Mouse (Mus musculus) thymus, postnatal 10 days (tissue): ENCODE measurements around the gene Foxo3.

Source experiments
- DNase-seq, 2 experiments: peaks; one replicate each; pipeline ENCODE4 v3.0.0; 2021; ENCODE audit warnings: low spot score in 2 of 2

The Foxo3 gene

DNA sequence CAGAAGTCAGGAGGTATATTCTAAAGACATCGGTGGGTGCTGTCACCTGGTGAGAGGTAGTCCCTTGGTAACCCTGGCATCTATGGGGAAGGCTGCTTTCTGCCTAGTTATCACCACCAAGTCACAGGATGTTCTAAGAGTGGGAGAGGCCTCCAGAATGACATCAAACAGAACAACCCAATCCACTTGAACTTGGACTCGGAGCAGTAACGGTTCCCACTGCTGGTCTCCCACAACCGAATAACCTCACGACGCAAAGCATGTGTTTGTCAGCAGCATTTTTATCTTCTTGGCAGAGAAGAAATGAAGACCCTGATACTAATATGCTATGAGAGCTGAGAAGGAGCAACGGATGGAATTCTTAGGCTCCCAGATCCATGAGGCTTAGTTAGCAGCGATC, 87.5 kb downstream of the Foxo3 start:
- no peak for DNase-seq

DNA sequence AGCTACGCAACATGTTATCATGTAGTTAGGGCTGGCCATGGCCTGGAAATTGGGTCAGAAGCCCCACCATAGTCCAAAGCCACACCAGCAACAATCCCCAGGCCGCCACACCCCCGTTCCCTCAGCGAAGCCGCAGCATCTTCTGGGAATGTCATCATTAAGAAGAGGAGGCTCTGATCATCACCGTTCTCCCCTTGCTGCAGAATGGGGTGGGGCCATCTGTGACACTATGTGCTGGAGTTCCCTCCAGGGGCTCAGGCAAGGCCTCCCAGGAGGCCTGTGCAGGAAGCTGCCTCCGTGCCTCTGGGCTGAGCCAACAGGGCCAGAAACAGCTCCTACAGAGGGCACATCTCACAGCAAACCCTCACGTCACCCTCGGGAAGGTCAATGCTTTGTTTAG, 88.5 kb downstream of the Foxo3 start:
- no peak for DNase-seq

DNA sequence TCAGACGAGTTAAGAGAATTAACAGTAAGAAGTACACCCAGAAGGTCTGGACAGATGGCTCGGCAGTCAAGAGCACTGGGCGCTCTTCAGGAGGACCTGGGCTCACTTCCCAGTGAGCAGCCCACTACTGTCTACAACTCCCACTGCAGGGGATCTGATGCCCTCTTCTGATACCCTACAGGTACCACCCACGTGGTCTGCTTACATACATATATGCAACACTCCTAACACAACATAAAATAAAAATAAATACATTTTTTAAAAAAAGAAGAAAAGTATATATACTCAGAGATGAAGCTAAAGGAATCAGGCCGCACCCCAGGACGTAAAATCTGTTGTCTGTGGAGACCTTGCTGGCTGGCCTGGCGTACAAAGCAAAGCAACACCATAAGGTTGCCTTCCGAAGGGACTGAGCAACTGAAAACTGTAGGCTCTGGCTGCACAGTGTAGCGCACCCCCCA, 89.6 kb downstream of the Foxo3 start:
- no peak for DNase-seq

DNA sequence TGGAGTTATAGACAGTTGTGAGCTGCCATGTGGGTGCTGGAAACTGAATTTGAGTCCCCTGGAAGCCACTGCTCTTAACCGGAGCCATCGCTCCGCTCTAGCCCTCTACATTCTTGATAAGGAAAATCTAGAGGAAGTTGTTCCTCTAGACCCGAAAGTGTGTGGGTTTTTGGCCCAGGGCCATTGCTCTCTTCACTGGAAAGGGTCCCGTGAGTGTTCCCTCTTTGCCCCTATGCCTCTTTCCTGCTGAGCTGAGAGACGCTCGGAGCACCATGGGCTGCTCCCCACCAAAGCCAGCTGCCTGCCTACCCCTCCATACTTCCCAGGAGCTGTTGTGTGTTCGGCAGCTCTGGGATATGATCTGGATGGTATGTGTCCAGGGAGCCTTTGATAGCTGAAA, 96.2 kb downstream of the Foxo3 start:
- no peak for DNase-seq

DNA sequence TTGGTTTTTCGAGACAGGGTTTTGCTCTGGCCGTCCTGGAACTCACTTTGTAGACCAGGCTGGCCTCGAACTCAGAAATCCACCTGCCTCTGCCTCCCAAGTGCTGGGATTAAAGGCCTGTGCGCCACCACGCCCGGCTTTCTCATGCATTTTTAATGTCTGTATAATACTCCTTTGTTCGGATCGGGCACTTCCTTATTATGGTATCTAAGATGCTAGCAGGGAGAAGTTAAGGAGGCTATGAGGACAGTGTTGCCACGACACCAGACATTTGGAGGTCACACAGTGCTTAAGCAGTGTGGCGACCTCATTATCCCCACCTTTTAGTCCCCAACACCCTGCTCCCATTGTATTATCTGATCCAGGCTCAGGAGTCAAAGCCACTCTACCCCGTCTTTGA, 97.8 kb downstream of the Foxo3 start:
- no peak for DNase-seq

DNA sequence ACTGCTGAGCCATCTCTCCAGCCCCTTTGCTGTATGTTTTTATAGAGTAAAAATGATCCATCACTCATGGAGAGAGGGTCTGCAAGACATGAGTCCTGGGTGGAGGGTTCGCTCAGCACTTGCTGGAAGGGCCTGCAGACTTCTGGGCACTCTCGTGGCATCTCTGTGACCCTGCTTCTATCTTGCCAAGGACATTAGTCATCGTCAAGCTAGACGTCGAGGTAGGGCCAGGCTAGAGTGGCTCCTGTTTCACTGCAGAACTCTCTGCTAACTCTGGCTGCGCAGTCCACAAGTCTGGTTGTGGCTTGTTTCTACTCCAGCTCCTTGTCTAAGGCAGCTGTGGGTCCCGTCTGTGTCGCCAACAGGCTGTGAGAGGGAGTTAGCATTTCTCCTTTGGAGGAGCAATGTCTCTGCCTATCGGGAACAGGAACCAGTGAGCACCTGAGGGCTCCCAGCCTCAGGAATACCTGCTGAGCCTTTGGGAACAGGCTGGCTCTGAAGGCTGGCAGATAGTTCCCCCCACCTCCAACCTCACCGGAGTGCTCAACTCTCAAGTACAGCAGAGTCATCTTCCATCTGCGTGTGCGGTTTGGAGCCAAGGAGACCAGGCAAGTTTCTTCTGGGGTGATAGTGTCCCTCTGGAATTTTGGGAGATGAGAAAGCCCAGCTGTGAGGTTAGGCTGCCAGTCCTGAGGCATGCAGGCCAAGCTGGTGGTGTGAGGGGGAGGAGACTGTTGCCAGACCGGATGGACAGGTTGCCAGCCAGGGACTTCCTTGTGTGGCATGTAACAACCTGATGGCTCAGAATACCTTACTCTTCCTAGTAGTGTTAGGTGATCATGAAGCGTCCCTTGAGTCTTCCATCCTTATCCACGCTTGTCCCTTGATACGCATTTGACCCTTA, 98.5 kb downstream of the Foxo3 start:
- no peak for DNase-seq

DNA sequence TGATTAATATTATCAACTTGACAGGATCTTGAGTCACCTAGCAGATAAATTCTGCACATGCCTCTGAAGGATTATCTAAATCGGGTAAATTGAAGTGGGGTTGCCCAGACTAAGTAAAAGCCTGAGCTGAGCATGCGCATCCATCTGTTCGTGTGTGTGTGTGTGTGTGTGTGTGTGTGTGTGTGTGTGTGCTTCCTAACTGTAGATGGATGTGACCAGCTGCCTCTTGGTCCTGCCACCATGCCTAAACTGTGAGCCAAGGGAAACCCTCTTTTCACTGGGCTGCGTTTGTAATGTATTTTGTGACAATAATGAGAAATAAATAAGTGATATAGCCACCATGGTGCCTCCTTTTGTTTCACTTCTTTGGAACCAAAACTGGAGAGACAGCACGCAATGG, 102.3 kb downstream of the Foxo3 start:
- no peak for DNase-seq

DNA sequence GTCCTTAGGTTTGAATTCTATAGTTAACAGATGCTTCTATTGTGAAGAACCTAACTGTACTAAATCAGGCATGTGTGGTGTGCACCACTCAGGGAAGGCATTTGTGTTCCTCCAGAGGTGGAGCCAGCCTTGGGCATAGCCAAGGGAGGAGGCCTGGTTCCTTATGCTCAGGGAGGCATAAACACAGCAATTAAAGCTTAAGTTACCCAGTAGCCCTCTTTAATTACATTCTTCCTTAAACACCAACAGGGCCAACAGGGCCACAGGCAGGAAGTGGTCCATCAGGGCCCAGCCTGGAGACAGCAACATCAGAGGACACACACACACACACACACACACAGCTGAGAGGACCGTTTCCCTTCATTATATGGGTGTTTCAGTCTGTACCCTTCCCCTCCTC, 102.7 kb downstream of the Foxo3 start:
- DNase-seq: no peak

DNA sequence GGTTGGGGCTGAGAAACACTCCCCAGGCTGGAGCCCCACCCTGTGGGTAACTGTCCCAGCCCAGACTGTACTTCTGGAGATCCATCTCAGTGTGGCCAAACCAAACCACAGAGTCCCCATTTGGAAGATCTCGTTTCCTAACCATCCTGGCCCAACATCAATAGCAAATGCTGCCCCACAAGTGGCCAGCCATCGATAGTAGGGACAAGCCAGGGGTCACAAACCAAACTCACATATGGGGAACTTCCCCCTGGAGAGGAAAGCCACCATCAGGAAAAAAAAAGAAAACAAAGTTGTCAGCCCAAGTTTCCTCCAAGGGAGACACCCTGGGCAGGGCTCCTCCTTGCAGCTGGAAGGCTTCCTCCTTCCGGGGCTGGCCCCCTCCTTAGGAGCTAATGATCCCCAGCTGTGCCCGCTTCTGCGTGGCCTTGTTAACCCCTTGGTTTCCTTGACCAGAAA, 105.6 kb downstream of the Foxo3 start:
- no peak for DNase-seq

DNA sequence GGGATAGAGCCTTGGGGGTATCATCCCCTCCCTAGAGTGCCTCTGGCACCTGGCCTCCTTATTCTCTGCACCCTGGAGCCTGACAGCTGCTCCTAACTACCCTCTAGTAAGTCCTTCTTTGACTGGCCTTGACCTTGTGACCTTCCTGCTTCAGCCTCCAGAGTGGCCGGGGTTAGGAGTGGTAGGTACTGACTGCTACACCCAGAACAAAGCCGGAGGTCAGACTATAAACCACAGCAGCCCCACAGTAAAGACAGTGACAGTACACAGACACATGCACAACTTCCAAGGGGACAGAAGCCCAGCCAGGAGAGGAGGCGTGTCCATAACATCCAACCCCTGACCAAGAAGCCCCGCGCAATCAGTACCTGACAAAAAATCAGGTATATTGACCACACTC, 106.4 kb downstream of the Foxo3 start:
- DNase-seq: no peak

DNA sequence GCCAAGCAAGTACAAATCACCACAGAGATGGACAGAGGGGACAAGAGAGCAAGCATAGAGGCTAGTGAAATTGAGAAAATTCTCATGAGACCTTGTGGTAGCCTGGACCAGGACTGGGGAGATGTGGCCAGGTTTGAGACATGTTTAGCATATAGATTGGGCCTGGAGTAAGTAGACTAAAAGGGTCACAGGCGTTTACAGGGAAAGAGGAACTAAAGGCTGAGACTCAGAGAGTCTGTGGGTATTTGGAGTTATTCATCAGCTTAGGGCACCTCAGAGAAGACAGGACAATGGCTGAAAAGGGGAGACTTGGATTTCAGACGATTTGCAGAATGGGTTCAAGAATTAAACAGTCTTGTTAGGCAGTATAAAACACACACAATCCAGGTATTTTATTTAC, 121.8 kb downstream of the Foxo3 start:
- no peak for DNase-seq

DNA sequence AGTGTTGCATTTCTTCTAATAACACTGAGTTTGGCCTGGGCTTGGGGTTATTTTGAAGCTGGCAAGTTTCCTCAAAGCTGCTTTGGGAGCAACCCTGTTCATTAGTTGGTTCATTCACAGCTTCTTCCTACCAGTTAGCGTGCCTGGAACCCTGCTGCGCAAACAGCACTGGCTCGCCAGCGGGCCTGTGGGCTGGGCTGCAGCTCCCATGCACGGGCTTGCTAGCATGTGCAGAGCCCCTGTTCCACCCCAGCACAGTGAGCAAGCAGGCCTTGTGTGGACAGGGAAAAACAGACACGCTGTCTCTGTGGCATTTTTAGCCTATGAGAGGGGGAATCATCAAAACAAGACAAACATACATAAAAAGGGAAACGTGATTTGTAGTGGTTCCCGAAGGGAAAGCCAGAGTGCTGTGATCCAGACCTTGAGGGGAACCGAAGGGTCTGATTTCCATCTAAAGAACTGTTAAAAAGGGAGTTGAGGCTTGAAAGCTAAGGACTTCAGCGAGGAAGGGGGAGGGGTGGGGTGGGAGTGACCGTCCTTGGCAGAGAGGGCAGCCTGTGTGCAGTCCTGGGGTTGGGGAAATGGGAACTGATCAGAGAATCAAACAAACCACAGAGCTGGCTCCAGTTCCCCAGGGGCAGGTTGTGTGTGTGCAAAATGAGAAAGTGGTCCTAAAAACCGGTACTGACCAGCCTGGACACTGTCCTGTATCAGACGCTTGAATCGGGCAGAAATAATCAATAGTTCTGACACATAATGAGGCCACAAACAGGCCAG, 123.9 kb downstream of the Foxo3 start:
- DNase-seq: no peak

DNA sequence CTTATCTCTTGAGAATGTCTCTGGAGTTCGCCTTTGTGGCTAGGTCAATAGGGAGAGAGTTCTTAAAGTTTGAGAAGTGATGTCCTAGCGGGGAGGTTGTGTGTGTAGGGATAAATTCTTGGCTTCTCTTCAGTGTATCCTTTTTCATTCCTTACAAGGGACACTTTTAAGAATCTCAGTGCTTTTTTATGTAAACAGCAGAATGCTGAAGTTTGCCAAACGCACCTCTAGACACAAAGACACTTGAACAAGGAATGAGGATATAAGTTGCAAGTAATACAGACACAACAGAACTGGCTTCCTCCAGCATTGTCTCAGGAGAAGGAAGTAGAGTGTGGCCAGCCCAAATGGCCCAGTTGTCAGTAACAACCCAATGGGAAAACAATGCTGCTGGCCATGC, 126.8 kb downstream of the Foxo3 start:
- DNase-seq: no peak

DNA sequence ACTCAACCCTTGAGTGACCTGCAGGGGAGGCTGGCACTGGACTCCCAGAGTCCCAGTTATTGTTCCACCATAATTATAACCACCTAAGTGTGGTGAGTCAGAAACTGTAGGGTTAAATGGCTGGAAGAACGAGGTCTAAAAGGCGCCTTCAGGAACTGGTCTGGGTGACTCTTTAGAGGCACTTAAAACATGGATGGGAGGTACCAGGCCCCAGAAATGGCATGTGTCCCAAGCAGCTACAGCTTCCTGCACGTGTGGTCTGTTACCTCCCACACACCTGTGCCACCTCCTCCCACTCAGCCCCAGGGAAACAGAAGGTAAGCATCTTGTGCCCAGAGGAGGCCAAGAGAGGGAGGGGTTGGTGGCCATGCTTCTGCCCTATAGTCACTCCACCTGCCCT, 128.2 kb downstream of the Foxo3 start:
- no peak for DNase-seq

DNA sequence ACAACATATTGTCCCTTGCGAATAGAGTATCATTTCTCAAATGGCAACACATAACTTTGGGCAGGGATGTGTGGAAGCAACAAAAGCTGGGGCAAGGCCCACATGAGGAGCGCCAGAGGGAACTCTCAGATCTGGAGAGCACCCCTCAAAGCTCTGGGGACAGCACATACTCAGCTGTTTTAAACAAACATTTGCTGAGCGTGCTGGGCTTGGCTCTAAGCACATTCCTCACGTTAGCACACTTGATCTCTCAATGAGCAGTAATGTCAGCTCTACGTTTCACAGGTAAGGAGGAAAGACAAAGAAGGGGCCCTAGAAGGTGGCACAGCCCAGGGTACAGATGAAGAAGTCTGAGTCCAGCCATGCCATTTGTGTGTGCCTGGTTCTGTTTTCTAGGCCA, 131.3 kb downstream of the Foxo3 start:
- no peak for DNase-seq

DNA sequence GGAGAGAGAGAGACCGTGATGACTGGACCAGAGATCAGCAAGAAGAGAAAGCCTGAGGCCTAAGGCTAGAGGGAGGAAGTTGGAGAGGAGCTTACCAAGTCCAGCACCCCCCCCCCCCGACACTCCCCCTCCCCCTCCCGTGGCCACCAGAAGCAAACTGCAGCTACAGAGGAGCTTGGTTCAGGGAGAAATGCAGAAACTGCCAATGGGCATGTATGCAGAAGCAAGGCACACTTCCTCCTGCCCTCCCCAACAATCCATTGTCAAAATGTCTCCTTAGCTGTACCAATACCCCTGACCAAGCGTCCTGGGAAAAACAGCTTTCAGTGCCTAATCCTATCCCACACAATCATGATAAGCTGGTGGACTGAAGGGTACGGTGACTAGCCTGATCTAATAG, 131.8 kb downstream of the Foxo3 start:
- DNase-seq: no peak

DNA sequence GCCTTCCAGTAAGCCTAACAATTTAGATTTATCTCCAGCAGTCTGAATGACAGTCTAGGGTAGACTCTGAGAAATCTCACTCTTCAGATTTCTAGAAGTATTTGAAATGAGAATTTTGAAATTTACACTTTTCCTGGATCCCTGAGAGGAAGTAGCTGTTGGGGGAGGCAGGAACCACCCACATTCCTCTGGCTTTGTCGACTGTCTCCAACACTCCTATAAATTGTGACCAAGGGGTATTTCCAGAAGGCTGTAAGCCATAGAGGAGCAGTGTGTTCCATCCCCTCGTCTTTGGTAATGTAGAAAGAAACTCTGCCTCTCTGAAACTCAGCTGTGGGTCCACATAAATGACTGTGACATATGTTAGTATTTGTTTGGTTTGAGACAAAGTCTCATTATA, 132.4 kb downstream of the Foxo3 start:
- DNase-seq: no peak

DNA sequence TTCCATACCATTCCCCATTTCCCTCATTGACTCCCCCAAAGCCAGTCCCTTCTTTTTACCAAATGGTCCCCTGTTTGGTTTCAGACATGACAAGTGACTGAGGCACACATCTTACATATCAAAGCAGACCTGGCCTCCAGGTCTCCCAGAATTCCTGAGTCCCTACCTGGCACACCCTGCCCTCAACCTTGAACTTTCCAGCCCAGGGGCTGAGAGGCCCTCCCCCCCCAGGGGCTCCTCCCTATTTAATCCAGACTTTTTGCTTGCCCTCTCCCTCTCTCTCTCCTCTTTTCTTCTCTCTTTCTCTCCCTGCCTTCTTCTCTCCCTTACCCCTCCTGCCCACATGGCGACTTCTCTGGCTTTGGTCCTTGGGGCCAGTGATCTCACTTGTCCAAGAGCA, 133.8 kb downstream of the Foxo3 start:
- no peak for DNase-seq

DNA sequence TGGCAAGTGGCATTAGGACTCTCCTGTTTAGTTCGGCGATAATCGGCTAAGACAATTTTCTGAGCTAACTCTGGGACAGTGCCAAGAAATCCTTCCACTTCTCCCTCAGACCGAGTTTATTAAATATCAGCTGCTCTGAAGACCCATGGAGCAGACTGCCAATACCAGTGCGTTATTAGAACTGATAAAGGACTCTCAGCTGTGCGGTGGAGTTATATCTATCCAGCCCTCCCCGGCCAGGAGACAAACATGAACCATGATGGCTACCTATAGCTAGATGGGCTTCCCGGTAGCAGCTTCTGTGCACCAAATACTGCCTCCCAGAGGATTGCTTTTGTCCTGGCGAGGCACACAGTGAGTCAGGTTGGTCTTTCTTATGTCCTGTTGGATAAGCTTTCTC, 134.5 kb downstream of the Foxo3 start:
- no peak for DNase-seq

DNA sequence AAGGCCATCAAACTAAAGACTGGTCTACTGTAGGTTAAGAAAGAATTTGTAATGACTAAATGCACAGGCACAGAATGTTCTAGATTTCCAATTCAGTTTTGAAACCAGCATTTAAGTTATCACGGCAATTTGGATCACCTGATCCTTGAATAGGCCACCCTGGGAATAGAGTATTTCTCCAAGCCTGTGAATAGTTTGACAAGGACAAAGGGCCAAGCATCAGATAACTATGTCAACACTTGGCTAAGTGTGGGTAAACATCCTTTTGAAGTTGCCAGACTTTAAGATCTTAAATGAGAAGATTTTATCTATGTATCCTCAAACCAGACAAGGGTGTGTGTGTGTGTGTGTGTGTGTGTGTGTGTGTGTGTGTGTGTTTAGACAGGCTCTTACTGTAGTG, 136.8 kb downstream of the Foxo3 start:
- no peak for DNase-seq

DNA sequence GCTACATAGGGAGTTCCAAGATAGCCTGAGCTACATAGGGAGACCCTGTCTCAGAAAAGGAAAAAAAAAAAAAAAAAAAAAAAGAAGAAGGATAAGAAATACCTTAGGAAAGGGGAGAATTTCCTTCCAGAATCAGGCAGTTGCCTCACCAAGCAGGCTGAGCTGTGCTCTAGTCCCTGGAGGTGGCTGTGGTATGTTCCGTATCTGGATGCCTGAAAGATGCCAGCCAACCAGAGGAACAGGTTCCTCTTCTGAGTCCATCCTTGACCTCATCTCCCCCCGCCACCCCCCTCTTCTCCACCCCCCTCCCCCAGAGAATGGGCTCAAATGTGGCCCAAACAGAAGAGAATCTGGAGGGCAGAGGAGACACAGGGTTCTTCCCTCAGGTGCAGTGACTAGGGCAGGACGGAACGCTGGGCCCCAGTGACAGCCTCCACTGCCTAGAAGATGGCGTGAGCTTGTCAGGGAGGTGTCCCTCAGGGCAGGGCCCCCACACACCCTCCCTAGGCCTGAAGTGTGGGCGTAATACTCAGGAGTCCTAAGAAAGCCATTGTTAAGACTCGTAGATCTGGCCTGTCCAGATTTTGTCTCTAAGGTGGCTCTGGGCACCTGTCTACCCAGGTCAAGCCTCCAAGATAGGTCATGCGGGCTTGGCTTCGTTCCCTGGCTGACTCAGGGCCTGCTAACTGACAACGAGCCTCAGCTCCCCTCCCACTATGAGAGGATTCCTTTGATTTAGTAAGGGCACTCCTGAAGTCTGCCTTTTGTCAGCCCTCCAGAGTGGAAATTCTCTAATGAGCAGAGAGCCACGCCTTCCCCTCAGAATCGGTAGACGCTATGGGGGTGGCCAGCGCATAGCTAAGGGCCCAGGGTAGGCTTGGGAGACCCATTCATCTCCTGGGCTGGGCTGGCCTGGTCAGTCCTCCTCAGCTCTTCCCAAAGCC, 141.5 kb downstream of the Foxo3 start:
- no peak for DNase-seq
